Mouse (Mus musculus) MEL (cell line): ENCODE measurements at regions not wholly inside any gene's neighbourhood (a gene's known extent, or its start where the extent isn't known, plus 50 kb on each side); places are given as distances from the start of the nearest gene placed in this dataset.

Experiments used
- DNase-seq: peaks from one replicate; pipeline ENCODE4 v3.0.0; 2011; ENCODE audit warnings: low read depth, low spot score
- H3K27ac ChIP-seq: 2 replicates; pipeline ENCODE4 v1.5.1; 2012; ENCODE audit warnings: low read depth, mild to moderate bottlenecking, control low read depth, low read length, moderate library complexity; ENCODE audit not compliant: control insufficient read depth
- H3K27me3 ChIP-seq, 2 experiments: fragments of 150-350 bp in 1 of 2; sonication (generic) in 1 of 2; 2 replicates each; pipeline ENCODE4 v1.6.1; 2012; ENCODE audit warnings: low read length in 2 of 2, mild to moderate bottlenecking in 2 of 2, improper control_type of control experiment in 1 of 2, moderate library complexity in 1 of 2; ENCODE audit not compliant: insufficient read depth in 2 of 2, control insufficient read depth in 1 of 2
- H3K36me3 ChIP-seq, 2 experiments: 2 replicates each; pipeline ENCODE4 v1.6.1; 2012 to 2014; ENCODE audit warnings: low read length in 2 of 2, improper control_type of control experiment in 1 of 2, inconsistent platforms in 1 of 2, mild to moderate bottlenecking in 1 of 2; ENCODE audit not compliant: insufficient read depth in 2 of 2, control insufficient read depth in 1 of 2
- H3K4me1 ChIP-seq, 2 experiments: fragments of 150-350 bp in 1 of 2; sonication (generic) in 1 of 2; 2 replicates each; pipeline ENCODE4 v1.6.1; 2012; ENCODE audit warnings: low read length in 2 of 2, improper control_type of control experiment in 1 of 2, mild to moderate bottlenecking in 1 of 2; ENCODE audit not compliant: insufficient read depth in 2 of 2, control insufficient read depth in 1 of 2
- H3K4me3 ChIP-seq, 2 experiments: fragments of 150-350 bp in 1 of 2; sonication (generic) in 1 of 2; 2 replicates each; pipeline ENCODE4 v1.5.1; 2012; ENCODE audit warnings: low read depth in 2 of 2, low read length in 2 of 2, mild to moderate bottlenecking in 2 of 2, moderate library complexity in 2 of 2, control low read depth in 1 of 2, improper control_type of control experiment in 1 of 2; ENCODE audit not compliant: control insufficient read depth in 1 of 2, insufficient read depth in 1 of 2
- H3K79me2 ChIP-seq: 2 replicates; pipeline ENCODE4 v1.6.1; 2012; ENCODE audit warnings: mild to moderate bottlenecking, low read length, moderate library complexity; ENCODE audit not compliant: control insufficient read depth, poor library complexity, insufficient read depth
- H3K9ac ChIP-seq: 2 replicates; pipeline ENCODE4 v1.6.1; 2012; ENCODE audit warnings: low read depth, mild to moderate bottlenecking, control low read depth, low read length, moderate library complexity; ENCODE audit not compliant: control insufficient read depth, poor library complexity, severe bottlenecking
- H3K9me3 ChIP-seq: fragments of 150-350 bp; sonication (generic); replicated peaks from 2 replicates; pipeline ENCODE4 v1.6.1; 2012; ENCODE audit warnings: mild to moderate bottlenecking, low read length, improper control_type of control experiment, moderate library complexity; ENCODE audit not compliant: insufficient read depth
- CTCF ChIP-seq, 3 experiments: IDR thresholded peaks in 2 of 3; conservative IDR thresholded peaks in 1 of 3; 2 replicates each; pipeline ENCODE4 v1.5.1; 2011 to 2012; ENCODE audit warnings: low read length in 3 of 3, low read depth in 2 of 3, mild to moderate bottlenecking in 2 of 3, improper control_type of control experiment in 1 of 3, inconsistent platforms in 1 of 3, mixed read lengths in 1 of 3, moderate library complexity in 1 of 3; ENCODE audit not compliant: control insufficient read depth in 1 of 3, insufficient read depth in 1 of 3, poor library complexity in 1 of 3, severe bottlenecking in 1 of 3
- ELF1 ChIP-seq: IDR thresholded peaks from 2 replicates; pipeline ENCODE4 v1.6.1; 2014; ENCODE audit warnings: low read depth, mild to moderate bottlenecking, inconsistent platforms, low read length, improper control_type of control experiment, moderate library complexity
- EP300 ChIP-seq, 2 experiments: IDR thresholded peaks; 2 replicates each; pipeline ENCODE4 v1.6.1; 2011; ENCODE audit warnings: improper control_type of control experiment in 2 of 2, low read length in 2 of 2, low read depth in 1 of 2, mild to moderate bottlenecking in 1 of 2
- ETS1 ChIP-seq: IDR thresholded peaks from 2 replicates; pipeline ENCODE4 v1.6.1; 2012; ENCODE audit warnings: low read depth, mild to moderate bottlenecking, inconsistent platforms, low read length, improper control_type of control experiment, moderate library complexity
- GABPA ChIP-seq: IDR thresholded peaks from 2 replicates; pipeline ENCODE4 v1.6.1; 2012; ENCODE audit warnings: low read depth, mild to moderate bottlenecking, inconsistent platforms, low read length, improper control_type of control experiment, moderate library complexity
- HCFC1 ChIP-seq: IDR thresholded peaks from 2 replicates; pipeline ENCODE4 v1.6.1; 2012; ENCODE audit warnings: low read depth, mild to moderate bottlenecking, inconsistent platforms, low read length, improper control_type of control experiment, moderate library complexity
- KAT2A ChIP-seq: conservative IDR thresholded peaks from 2 replicates; pipeline ENCODE4 v1.6.1; 2012; ENCODE audit warnings: low read depth, low read length, improper control_type of control experiment, inconsistent platforms
- MAFK ChIP-seq: IDR thresholded peaks from 2 replicates; pipeline ENCODE4 v1.6.1; 2011; ENCODE audit warnings: low read depth, mild to moderate bottlenecking, low read length, improper control_type of control experiment, borderline replicate concordance
- MEF2A ChIP-seq: IDR thresholded peaks from 2 replicates; pipeline ENCODE4 v1.6.1; 2014; ENCODE audit warnings: low read depth, mild to moderate bottlenecking, inconsistent platforms, low read length, improper control_type of control experiment; ENCODE audit not compliant: poor library complexity, insufficient replicate concordance, severe bottlenecking; ENCODE audit errors: extremely low read depth
- MYB ChIP-seq: IDR thresholded peaks from 2 replicates; pipeline ENCODE4 v1.6.1; 2011; ENCODE audit warnings: mild to moderate bottlenecking, low read depth, low read length, improper control_type of control experiment
- POLR2A ChIP-seq, 2 experiments: IDR thresholded peaks; 2 replicates each; pipeline ENCODE4 v1.6.1; 2011 to 2012; ENCODE audit warnings: low read length in 2 of 2, mild to moderate bottlenecking in 2 of 2, control low read depth in 1 of 2, improper control_type of control experiment in 1 of 2, low read depth in 1 of 2, moderate library complexity in 1 of 2; ENCODE audit not compliant: control insufficient read depth in 1 of 2, insufficient read depth in 1 of 2, poor library complexity in 1 of 2
- POLR2AphosphoS2 ChIP-seq: IDR thresholded peaks from 2 replicates; pipeline ENCODE4 v1.6.1; 2011; ENCODE audit warnings: low read length, improper control_type of control experiment
- POLR2AphosphoS5 ChIP-seq: IDR thresholded peaks from 2 replicates; pipeline ENCODE4 v1.6.1; 2012; ENCODE audit warnings: low read depth, borderline replicate concordance, mild to moderate bottlenecking, inconsistent platforms, low read length, moderate library complexity, mixed read lengths
- RAD21 ChIP-seq: IDR thresholded peaks from 2 replicates; pipeline ENCODE4 v1.6.1; 2011; ENCODE audit warnings: mild to moderate bottlenecking, low read depth, low read length, improper control_type of control experiment
- RCOR1 ChIP-seq: IDR thresholded peaks from 2 replicates; pipeline ENCODE4 v1.6.1; 2012; ENCODE audit warnings: low read depth, mild to moderate bottlenecking, inconsistent platforms, low read length, improper control_type of control experiment
- SMC3 ChIP-seq: IDR thresholded peaks from 2 replicates; pipeline ENCODE4 v1.6.1; 2011; ENCODE audit warnings: low read depth, low read length, improper control_type of control experiment
- TAL1 ChIP-seq: IDR thresholded peaks from 2 replicates; pipeline ENCODE4 v1.6.1; 2012; ENCODE audit warnings: mild to moderate bottlenecking, inconsistent platforms, low read length, moderate library complexity, mixed read lengths
- TBP ChIP-seq: IDR thresholded peaks from 2 replicates; pipeline ENCODE4 v1.8.0; 2011; ENCODE audit warnings: low read depth, low read length, improper control_type of control experiment
- TCF12 ChIP-seq: IDR thresholded peaks from 2 replicates; pipeline ENCODE4 v1.6.1; 2014; ENCODE audit warnings: low read depth, mild to moderate bottlenecking, inconsistent platforms, low read length, improper control_type of control experiment, moderate library complexity
- UBTF ChIP-seq: IDR thresholded peaks from 2 replicates; pipeline ENCODE4 v1.6.1; 2012; ENCODE audit warnings: low read depth, mild to moderate bottlenecking, inconsistent platforms, low read length, improper control_type of control experiment, moderate library complexity, borderline replicate concordance; ENCODE audit not compliant: insufficient read depth
- USF1 ChIP-seq: IDR thresholded peaks from 2 replicates; pipeline ENCODE4 v1.6.1; 2014; ENCODE audit warnings: low read depth, mild to moderate bottlenecking, inconsistent platforms, low read length, improper control_type of control experiment, moderate library complexity
- USF2 ChIP-seq, 2 experiments: IDR thresholded peaks; 2 replicates each; pipeline ENCODE4 v1.6.1; 2011 to 2012; ENCODE audit warnings: improper control_type of control experiment in 2 of 2, low read length in 2 of 2, borderline replicate concordance in 1 of 2, inconsistent platforms in 1 of 2, low read depth in 1 of 2, mild to moderate bottlenecking in 1 of 2; ENCODE audit not compliant: insufficient read depth in 1 of 2
- ZC3H11A ChIP-seq: IDR thresholded peaks from 2 replicates; pipeline ENCODE4 v1.6.1; 2012; ENCODE audit warnings: low read depth, mild to moderate bottlenecking, inconsistent platforms, low read length, improper control_type of control experiment
- ZKSCAN1 ChIP-seq: IDR thresholded peaks from 2 replicates; pipeline ENCODE4 v1.6.1; 2012; ENCODE audit warnings: low read depth, mild to moderate bottlenecking, inconsistent platforms, low read length, improper control_type of control experiment, moderate library complexity
- ZMIZ1 ChIP-seq: IDR thresholded peaks from 2 replicates; pipeline ENCODE4 v1.6.1; 2012; ENCODE audit warnings: low read depth, mild to moderate bottlenecking, inconsistent platforms, low read length, improper control_type of control experiment, moderate library complexity
- ZNF384 ChIP-seq: IDR thresholded peaks from 2 replicates; pipeline ENCODE4 v1.6.1; 2012; ENCODE audit warnings: low read depth, mild to moderate bottlenecking, inconsistent platforms, low read length, improper control_type of control experiment

- no peak for DNase-seq
- no peaks in the 10 kb centered on the region for H3K79me2 ChIP-seq
- H3K27me3 ChIP-seq: no peaks in the 10 kb centered on the region
- H3K4me3 ChIP-seq: no peak overlapping the region
- no peak overlapping the region for H3K9ac ChIP-seq
- TF ChIP-seq MAFK (no peak), MEF2A (no peak), ZMIZ1 (no peak), TBP (no peak), TCF12 (no peak), TAL1 (no peak), ETS1 (no peak), USF2 (IDR thresholded peaks at IDR 0.05; ENCODE audit: borderline replicate concordance in 1 of 2, insufficient read depth in 1 of 2, low read depth in 1 of 2, low read length in 2 of 2) (no peak), RAD21 (no peak), EP300 (IDR thresholded peaks at IDR 0.05; ENCODE audit: low read depth in 1 of 2, low read length in 2 of 2) (no peak), POLR2AphosphoS5 (no peak), CTCF (IDR thresholded peaks at IDR 0.05 in 2 of 3, conservative IDR thresholded peaks at IDR 0.05 in 1 of 3; ENCODE audit: control insufficient read depth in 1 of 3, insufficient read depth in 1 of 3, low read depth in 2 of 3, low read length in 3 of 3, poor library complexity in 1 of 3, severe bottlenecking in 1 of 3) (no peak), SMC3 (no peak), HCFC1 (no peak), RCOR1 (no peak), POLR2AphosphoS2 (no peak)
- H3K27ac ChIP-seq: no peak overlapping the region
- 0 out of 4 replicates have a peak, but pooled peaks cover 0 to 6% of the 10 kb centered on the region in 2 experiments for H3K4me1 ChIP-seq
- H3K9me3 ChIP-seq: no peaks in the 10 kb centered on the region
- H3K36me3 ChIP-seq: no peaks in the 10 kb centered on the region
Observed at GRCm38 (mm10) chr7:113149966-113150470, 57.2 kb upstream of the Arntl start.

- Histone ChIP-seq H3K4me3 (no peak overlapping the region), H3K79me2 (no peaks in the 10 kb centered on the region), H3K4me1 (0 out of 4 replicates have a peak, but pooled peaks cover 0 to 6% of the 10 kb centered on the region in 2 experiments), H3K36me3 (no peaks in the 10 kb centered on the region), H3K27me3 (no peaks in the 10 kb centered on the region), H3K27ac (no peak overlapping the region), H3K9me3 (no peaks in the 10 kb centered on the region), H3K9ac (no peak overlapping the region)
- TF ChIP-seq POLR2A (IDR thresholded peaks at IDR 0.05; ENCODE audit: control insufficient read depth in 1 of 2, insufficient read depth in 1 of 2, low read depth in 1 of 2, low read length in 2 of 2, poor library complexity in 1 of 2) (no peak), TBP (no peak), ZMIZ1 (no peak), ZNF384 (no peak), KAT2A (no peak), USF2 (IDR thresholded peaks at IDR 0.05; ENCODE audit: borderline replicate concordance in 1 of 2, insufficient read depth in 1 of 2, low read depth in 1 of 2, low read length in 2 of 2) (no peak), ZC3H11A (no peak), ZKSCAN1 (no peak), UBTF (no peak), MYB (no peak), USF1 (no peak), POLR2AphosphoS2 (no peak), ELF1 (no peak), GABPA (no peak), RAD21 (no peak)
- DNase-seq: no peak
Observed at GRCm38 (mm10) chr7:113150789-113151188, 56.5 kb upstream of the Arntl start.
